Mouse (Mus musculus): ENCODE results near the gene Slc19a3. TPM values are rescaled to one million over a fixed set of nuclear protein-coding genes. Genes with fewer than 3 reads are reported as not detected.

The Slc19a3 gene
- polyA plus RNA-seq (2012; rRNA removed): 0.63 and 8.2 TPM in 2 replicates

GRCm38 (mm10) chr1:83038109-83038672 is at the start of gene Slc19a3:
Slc19a3 (minus strand) TSS chr1:83038448.
- WGBS: 3% methylated on average over 25 of the region's 25 CpGs
- H3K27me3 ChIP-seq (ENCODE audit: control insufficient read depth, insufficient read depth, low read length): no peaks in the 10 kb centered on the region
- TF ChIP-seq CTCF (IDR thresholded peaks at IDR 0.05; ENCODE audit: extremely low read depth, insufficient read length, insufficient replicate concordance, low read depth, low read length): no peak
- no peak for TF ChIP-seq POLR2A (IDR thresholded peaks at IDR 0.05; ENCODE audit: low read depth, low read length)
- H3K27ac ChIP-seq (ENCODE audit: insufficient read depth, low read depth, low read length): no peak within 1 kb of the TSS
- no peaks in the 10 kb centered on the region for H3K36me3 ChIP-seq (ENCODE audit: control insufficient read depth, insufficient read depth, low read length)
- H3K4me1 ChIP-seq (ENCODE audit: control insufficient read depth, insufficient read depth, insufficient read length, low read length): peaks cover 5% of the 10 kb centered on the region; the same call in 1 of the 2 replicates
- H3K4me3 ChIP-seq (ENCODE audit: low read depth, low read length): peak within 1 kb of the TSS; percentile 57

DNA sequence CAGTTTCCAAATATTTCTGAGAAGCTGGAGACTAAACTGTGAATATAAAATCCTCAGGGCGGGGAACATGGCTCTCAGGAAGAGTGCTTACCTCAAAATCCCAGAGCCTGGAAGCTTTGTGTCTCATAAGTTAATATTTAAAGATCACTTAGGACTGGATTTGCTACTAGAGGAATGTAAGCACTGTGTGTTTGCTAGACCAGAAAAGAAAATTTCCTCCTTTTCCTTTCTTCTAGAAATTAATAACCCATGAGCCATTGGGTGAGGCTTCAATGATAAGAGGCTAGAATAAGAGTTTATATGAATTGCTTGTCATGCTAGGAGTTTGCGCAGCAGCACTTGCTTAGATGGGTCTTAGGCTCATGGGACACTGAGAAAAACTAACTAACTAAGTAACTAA is 46.5 kb upstream of the Slc19a3 start:
- H3K27ac ChIP-seq (ENCODE audit: insufficient read depth, low read depth, low read length): no peak overlapping the region
- WGBS: 49% methylated on average over 2 of the region's 2 CpGs
- no peak for TF ChIP-seq POLR2A (IDR thresholded peaks at IDR 0.05; ENCODE audit: low read depth, low read length)
- TF ChIP-seq CTCF (IDR thresholded peaks at IDR 0.05; ENCODE audit: extremely low read depth, insufficient read length, insufficient replicate concordance, low read depth, low read length): no peak

GRCm38 (mm10) chr1:83077016-83077415 is 38.8 kb upstream of the Slc19a3 start:
- Histone ChIP-seq H3K27me3 (ENCODE audit: control insufficient read depth, insufficient read depth, low read length) (0 out of 2 replicates have a peak, but pooled peaks cover 5% of the 10 kb centered on the region), H3K27ac (ENCODE audit: insufficient read depth, low read depth, low read length) (no peak overlapping the region), H3K4me3 (ENCODE audit: low read depth, low read length) (no peak overlapping the region), H3K36me3 (ENCODE audit: control insufficient read depth, insufficient read depth, low read length) (no peaks in the 10 kb centered on the region), H3K4me1 (ENCODE audit: control insufficient read depth, insufficient read depth, insufficient read length, low read length) (no peaks in the 10 kb centered on the region)
- no peak for TF ChIP-seq CTCF (IDR thresholded peaks at IDR 0.05; ENCODE audit: extremely low read depth, insufficient read length, insufficient replicate concordance, low read depth, low read length)
- TF ChIP-seq POLR2A (IDR thresholded peaks at IDR 0.05; ENCODE audit: low read depth, low read length): no peak
- 83% methylated on average over 6 of the region's 6 CpGs for WGBS

More for the DNA sequence above, 46.5 kb upstream of the Slc19a3 start:
- Histone ChIP-seq H3K4me1 (ENCODE audit: control insufficient read depth, insufficient read depth, insufficient read length, low read length) (no peaks in the 10 kb centered on the region), H3K4me3 (ENCODE audit: low read depth, low read length) (no peak overlapping the region), H3K36me3 (ENCODE audit: control insufficient read depth, insufficient read depth, low read length) (no peaks in the 10 kb centered on the region), H3K27me3 (ENCODE audit: control insufficient read depth, insufficient read depth, low read length) (no peaks in the 10 kb centered on the region)

DNA sequence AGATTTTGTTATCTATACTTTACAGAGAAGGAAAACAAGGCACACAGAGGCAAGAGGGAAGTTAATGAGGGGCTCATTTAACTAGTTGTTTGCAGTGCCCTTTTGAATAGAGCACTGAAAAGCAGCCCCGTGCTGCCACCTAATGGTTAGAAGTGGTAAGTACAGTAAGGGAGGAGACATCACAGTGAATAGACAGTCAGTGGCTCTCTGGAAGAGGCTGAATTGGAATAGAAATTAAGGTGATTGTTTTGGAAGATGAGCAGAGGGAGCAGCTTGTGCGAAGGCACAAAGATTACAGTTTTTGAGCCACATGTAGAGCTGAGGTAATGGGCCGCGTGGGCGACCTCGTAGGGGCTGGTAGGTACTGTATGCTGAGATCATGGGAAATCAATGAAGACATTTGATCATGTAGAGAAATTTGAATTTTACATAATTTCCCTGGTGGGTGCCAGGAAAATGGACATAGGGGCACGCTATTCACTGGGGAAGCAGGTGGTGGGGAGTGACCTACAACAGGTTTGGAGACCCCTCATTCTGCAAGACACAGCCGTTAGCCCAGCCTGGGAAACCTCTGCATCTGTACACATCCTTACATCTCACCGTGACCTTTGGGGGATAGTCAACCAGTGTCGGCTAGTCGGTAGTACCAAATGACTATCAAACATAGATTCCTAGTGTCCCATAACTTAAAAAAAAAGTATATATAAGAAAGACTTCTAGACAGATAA is 38.1 kb upstream of the Slc19a3 start:
- Histone ChIP-seq H3K4me3 (ENCODE audit: low read depth, low read length) (no peak overlapping the region), H3K36me3 (ENCODE audit: control insufficient read depth, insufficient read depth, low read length) (no peaks in the 10 kb centered on the region), H3K4me1 (ENCODE audit: control insufficient read depth, insufficient read depth, insufficient read length, low read length) (no peaks in the 10 kb centered on the region), H3K27ac (ENCODE audit: insufficient read depth, low read depth, low read length) (no peak overlapping the region), H3K27me3 (ENCODE audit: control insufficient read depth, insufficient read depth, low read length) (0 out of 2 replicates have a peak, but pooled peaks cover 5% of the 10 kb centered on the region)
- no peak for TF ChIP-seq POLR2A (IDR thresholded peaks at IDR 0.05; ENCODE audit: low read depth, low read length)
- TF ChIP-seq CTCF (IDR thresholded peaks at IDR 0.05; ENCODE audit: extremely low read depth, insufficient read length, insufficient replicate concordance, low read depth, low read length): peak; percentile 27; the same call in 1 of the 2 replicates
- WGBS: 64% methylated on average over 11 of the region's 11 CpGs

DNA sequence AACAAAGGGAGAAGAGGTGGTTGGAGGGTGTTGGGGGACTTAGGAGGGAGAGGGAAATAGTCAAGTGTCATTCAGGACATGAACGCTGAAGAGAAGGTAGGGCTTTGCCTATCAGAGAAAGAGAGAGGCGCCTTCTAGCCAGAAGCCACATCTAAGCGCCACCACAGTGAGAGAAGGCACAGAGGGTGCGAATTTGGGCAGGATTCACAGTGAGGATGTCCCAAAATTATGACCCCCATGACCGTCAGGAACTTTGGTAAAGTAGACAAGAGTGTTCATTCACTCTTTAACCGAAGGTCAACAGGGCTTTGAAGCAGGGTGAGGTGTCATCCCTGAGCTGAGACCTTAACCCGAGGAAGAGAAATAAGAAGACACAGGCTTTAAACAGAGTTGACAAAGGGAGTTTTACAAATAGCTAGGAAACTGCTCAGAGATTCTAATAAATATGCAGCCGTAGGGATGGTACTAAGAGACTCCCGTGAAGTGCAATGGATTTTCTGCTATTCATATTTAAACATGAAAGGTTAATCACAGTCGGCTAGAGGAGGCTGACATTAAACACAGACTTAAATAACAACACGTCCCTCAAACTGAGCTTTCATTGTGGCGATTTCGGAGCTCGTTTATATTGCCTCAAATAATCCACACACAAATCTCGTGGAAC is 37.4 kb upstream of the Slc19a3 start:
- H3K4me3 ChIP-seq (ENCODE audit: low read depth, low read length): no peak overlapping the region
- H3K27ac ChIP-seq (ENCODE audit: insufficient read depth, low read depth, low read length): no peak overlapping the region
- H3K27me3 ChIP-seq (ENCODE audit: control insufficient read depth, insufficient read depth, low read length): 0 out of 2 replicates have a peak, but pooled peaks cover 5% of the 10 kb centered on the region
- H3K36me3 ChIP-seq (ENCODE audit: control insufficient read depth, insufficient read depth, low read length): no peaks in the 10 kb centered on the region
- 51% methylated on average over 15 of the region's 15 CpGs for WGBS
- TF ChIP-seq POLR2A (IDR thresholded peaks at IDR 0.05; ENCODE audit: low read depth, low read length) (no peak), CTCF (IDR thresholded peaks at IDR 0.05; ENCODE audit: extremely low read depth, insufficient read length, insufficient replicate concordance, low read depth, low read length) (no peak)
- no peaks in the 10 kb centered on the region for H3K4me1 ChIP-seq (ENCODE audit: control insufficient read depth, insufficient read depth, insufficient read length, low read length)

DNA sequence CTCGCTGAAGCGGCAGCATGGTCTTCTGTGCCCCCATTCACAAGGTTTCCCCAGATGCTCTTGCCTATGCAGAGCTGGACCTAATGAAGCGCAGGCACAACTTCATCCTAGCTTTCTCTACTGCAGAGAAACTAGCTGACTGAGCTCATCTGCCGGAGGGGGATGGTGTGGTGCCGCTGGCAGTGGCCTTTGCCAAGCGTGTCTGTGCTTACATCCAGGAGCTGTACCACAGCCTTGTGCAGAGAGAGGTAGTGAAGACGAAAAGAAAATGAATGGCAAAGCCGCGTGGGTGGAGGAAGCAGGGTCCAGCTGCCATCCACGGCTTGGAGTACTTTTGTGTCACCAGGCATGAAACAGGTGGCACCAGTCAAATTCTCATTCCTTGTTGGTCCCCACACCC is 29.0 kb upstream of the Slc19a3 start:
- TF ChIP-seq POLR2A (IDR thresholded peaks at IDR 0.05; ENCODE audit: low read depth, low read length) (no peak), CTCF (IDR thresholded peaks at IDR 0.05; ENCODE audit: extremely low read depth, insufficient read length, insufficient replicate concordance, low read depth, low read length) (no peak)
- H3K27me3 ChIP-seq (ENCODE audit: control insufficient read depth, insufficient read depth, low read length): 0 out of 2 replicates have a peak, but pooled peaks cover 4% of the 10 kb centered on the region
- no peak overlapping the region for H3K4me3 ChIP-seq (ENCODE audit: low read depth, low read length)
- H3K27ac ChIP-seq (ENCODE audit: insufficient read depth, low read depth, low read length): no peak overlapping the region
- WGBS: 90% methylated on average over 10 of the region's 10 CpGs
- no peaks in the 10 kb centered on the region for H3K4me1 ChIP-seq (ENCODE audit: control insufficient read depth, insufficient read depth, insufficient read length, low read length)
- no peaks in the 10 kb centered on the region for H3K36me3 ChIP-seq (ENCODE audit: control insufficient read depth, insufficient read depth, low read length)

GRCm38 (mm10) chr1:83066577-83066976 is 28.3 kb upstream of the Slc19a3 start:
- 95% methylated on average over 4 of the region's 4 CpGs for WGBS
- no peak for TF ChIP-seq POLR2A (IDR thresholded peaks at IDR 0.05; ENCODE audit: low read depth, low read length)
- TF ChIP-seq CTCF (IDR thresholded peaks at IDR 0.05; ENCODE audit: extremely low read depth, insufficient read length, insufficient replicate concordance, low read depth, low read length): no peak
- no peak overlapping the region for H3K27ac ChIP-seq (ENCODE audit: insufficient read depth, low read depth, low read length)
- no peaks in the 10 kb centered on the region for H3K4me1 ChIP-seq (ENCODE audit: control insufficient read depth, insufficient read depth, insufficient read length, low read length)
- 0 out of 2 replicates have a peak, but pooled peaks cover 4% of the 10 kb centered on the region for H3K27me3 ChIP-seq (ENCODE audit: control insufficient read depth, insufficient read depth, low read length)
- H3K36me3 ChIP-seq (ENCODE audit: control insufficient read depth, insufficient read depth, low read length): no peaks in the 10 kb centered on the region
- H3K4me3 ChIP-seq (ENCODE audit: low read depth, low read length): no peak overlapping the region

Data from small intestine, adult 2 months (tissue).